Mouse (Mus musculus) embryonic stem cell, embryonic (primary cell): ENCODE data around the gene Samsn1.

Experiments
- CTCF ChIA-PET, 4 experiments: fragments of 300-600 bp in 2 of 4; fragments of 350-600 bp in 2 of 4; sonication (Branson Sonifier 250); formaldehyde crosslinking; loops; one replicate each; lab custom pipeline; 2022; ENCODE audit warnings: inconsistent platforms in 2 of 4; lab: Charles Lee
- POLR2A ChIA-PET, 4 experiments: fragments of 300-600 bp in 2 of 4; fragments of 350-600 bp in 2 of 4; sonication (Branson Sonifier 250); formaldehyde crosslinking; loops; one replicate each; lab custom pipeline; 2022; ENCODE audit warnings: antibody characterized with exemption in 4 of 4, inconsistent platforms in 1 of 4; lab: Charles Lee

Samsn1 gene

DNA sequence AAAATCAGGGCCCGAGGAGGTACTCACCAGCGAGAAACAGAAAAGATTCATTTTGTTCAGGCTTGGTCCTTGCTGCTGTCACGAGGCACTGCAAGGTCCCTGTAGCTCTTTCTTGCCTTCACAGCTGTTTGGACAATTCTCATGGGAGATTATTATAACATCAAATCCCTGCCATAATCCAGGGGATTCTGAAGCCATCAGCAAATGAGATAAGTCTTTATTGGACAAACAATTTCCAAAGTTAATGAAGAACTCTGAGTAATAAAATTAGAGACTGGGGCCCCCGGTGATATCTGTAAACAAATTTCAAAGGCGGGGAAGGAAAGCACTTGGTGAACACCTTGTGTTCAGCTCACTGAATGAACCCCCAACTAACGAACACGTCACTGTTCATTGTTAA is at the start of gene Samsn1:
Gene Samsn1 (minus strand): TSS at position 101 of the 400 bp plus-strand sequence.
- POLR2A ChIA-PET: interaction anchor here in 1 of 4 experiments (0.8 kb wide), 1 partner anchor 272 kb away, joined by 3 read pairs; no protein-coding TSS in a partner anchor
- CTCF ChIA-PET: no interaction called here

DNA sequence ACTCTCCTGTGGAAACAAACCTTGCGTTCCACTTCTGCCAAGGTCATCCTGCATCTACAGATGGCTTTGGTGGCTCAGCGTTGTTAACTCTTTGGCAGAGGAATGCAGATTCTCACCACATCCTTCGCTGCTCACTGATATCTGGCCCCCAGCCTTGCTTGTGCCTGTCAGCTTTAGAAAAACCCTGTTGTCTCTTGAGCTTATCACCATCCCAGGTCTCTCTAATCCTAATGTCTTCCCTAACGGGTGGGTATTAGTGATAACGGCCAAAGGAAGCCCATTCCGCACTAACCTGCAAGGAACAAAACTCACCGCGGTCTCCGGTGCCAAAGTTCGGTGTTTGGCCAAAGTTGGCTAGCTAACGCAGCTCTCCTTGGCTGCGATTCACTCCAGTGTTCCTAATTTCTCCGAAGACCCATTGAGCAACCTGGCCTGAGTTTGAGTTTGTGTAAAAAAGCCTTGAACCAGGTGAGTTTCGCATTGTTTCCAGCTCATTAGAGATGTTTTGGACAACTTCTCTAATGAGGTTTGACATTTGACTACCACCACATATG is 44.1 kb upstream of the Samsn1 start:
- POLR2A ChIA-PET: interaction anchor here in 1 of 4 experiments (0.6 kb wide), 1 partner anchor 28 kb away, joined by 3 read pairs; no protein-coding TSS in a partner anchor
- CTCF ChIA-PET: no interaction called here

DNA sequence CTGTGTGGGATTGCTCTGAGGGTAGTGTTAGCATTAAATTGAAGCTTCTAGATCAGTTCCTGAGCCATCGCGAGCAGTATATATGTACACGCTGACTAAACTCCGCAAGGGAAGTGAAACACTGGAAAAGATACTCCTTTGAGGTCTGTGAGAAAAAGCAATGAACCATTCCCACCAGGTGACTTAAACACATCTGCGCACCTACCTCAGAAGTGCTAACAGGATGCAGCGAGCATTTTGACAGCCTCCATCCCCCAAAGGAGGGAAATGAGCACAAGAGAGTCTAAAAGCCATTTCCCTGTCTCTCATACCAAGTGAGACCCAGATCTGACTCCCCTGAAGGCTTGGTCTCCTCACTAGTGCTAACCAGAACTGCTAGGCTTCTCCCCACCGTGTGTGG is 32.9 kb upstream of the Samsn1 start:
- ChIA-PET CTCF (interaction anchor here in 1 of 4 experiments (0.7 kb wide), 1 partner anchor 241 kb away, joined by 5 read pairs; no protein-coding TSS in a partner anchor), POLR2A (no interaction called here)

DNA sequence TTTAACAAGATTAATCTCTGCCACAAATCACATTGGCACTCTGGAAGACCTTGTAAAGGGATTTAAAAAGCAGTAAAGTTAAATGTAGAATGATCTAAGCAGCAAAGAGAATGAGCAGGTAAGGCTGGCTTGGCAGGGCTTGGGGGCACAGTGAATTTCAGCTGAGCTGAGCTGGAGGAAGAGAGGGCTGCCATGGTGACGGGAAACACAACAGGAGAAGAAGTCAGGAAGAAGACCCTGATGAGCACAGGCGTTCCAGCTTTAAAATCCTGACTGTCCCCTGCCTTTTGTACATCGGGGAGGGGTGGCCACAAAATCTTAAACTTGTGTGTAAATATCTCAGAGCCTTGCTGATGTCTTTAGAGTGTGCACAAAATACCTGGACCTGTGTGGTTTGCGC is 32.0 kb upstream of the Samsn1 start:
- ChIA-PET CTCF (no interaction called here), POLR2A (no interaction called here)

DNA sequence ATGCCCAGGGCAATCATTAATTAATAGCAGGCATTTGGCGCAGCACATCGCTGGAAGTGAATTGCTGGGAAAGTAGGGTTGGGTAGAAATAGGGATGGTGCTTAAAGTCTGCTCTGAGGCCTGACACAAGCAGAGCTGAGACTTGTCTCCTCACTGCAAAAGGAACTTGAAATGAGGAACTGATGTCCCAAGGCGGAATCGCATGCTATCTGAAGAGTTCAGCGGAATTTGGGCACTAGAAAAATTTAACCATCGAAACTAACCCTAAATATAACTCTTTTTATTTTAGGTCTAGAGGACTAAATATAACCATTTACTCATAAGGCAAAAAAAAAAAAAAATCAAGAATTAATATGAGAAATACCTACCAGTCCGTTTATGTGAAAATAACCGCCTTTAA is 31.5 kb upstream of the Samsn1 start:
- ChIA-PET CTCF (no interaction called here), POLR2A (no interaction called here)

DNA sequence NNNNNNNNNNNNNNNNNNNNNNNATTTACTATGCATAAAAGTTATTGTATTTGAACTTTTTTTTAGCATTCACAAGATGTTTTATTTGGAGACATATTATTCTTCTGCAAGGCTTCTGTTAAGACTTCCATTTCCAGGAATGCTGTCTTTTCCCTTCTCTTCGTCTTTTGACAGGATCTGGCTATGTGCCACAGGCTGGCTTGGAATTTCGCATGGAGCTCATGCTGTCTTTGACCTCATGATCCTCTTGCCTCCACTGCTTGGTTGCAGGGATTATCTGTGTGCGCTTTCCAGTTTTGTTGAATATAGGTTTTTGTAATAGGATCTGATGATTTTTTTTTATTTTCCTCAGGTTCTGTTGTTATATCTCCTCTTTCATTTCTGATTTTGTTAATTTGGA is 25.0 kb upstream of the Samsn1 start:
- POLR2A ChIA-PET: no interaction called here
- CTCF ChIA-PET: no interaction called here

DNA sequence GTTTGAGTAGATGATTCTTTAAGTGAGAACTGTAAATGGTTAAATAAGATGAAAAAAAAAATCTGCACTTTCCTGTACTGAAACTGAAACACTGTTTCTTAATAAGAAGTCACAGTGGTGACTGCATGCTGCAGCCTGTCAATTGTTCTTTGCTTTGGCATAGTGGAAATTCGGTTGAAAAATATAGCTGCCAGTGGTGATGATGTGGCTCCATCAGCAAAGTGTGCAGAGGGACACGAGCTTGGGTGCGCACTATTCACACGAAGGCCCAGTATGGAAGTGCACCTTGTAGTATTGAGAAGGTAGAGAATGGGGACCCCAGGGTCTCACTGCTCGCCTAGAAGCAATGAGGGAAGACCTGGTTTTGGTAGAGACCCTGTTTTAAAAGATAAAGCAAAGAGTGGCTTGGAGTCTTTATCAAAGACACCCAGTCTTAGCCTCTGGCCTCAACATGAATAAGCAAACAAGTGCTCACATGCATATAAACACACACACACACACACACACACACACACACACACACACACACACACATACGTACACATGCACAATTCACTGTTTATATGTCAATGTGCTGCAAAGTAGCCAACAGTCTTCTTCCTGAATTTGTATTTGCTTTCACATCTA is 18.4 kb upstream of the Samsn1 start:
- ChIA-PET POLR2A (no interaction called here), CTCF (no interaction called here)

DNA sequence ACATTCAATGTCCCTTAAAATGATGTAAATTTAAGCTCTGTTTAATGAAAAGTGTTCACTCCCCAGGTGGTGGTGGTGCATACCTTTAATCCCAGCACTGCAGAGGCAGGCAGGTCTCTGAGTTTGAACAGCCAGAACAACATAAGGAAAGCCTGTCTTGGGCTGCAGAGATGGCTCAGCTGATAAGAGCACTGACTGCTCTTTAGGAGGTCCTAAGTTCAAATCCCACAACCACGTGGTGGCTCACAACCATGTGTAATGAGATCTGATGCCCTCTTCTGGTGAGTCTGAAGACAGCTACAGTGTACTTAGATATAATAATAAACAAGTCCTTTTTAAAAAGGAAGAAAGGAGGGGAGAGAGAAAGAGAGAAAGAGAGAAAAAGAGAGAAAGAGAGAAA is 2.9 kb downstream of the Samsn1 start:
- POLR2A ChIA-PET: no interaction called here
- CTCF ChIA-PET: interaction anchor here in 1 of 4 experiments (0.6 kb wide), 1 partner anchor 58 kb away, joined by 4 read pairs; no protein-coding TSS in a partner anchor

DNA sequence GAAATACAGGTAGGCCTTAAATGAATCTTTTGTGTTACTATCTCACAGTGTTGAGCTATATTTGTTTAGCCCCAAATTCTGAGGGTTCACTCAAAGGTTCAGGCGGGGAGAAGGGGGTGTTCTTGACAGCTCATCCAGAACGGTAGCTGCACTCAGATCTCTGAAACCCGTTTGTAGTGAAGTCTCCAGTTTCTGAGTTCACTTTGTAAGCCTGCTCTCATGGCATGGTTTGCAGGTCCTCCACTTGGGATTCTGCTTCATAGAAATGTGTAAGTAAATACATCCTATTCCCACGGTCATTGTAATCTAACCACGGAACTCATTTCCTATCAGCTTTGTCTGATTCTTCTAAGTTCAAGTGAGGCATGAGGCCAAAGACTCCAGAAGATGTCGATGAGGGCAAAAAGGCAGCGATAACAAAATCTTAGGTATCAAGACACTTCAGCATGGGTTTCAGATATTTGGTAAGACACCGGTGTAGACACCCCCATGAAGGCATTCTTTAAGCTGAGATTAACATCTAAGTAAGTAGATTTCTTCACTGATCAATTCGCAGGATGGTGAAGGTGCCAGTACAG is 18.2 kb downstream of the Samsn1 start:
- ChIA-PET POLR2A (no interaction called here), CTCF (no interaction called here)

DNA sequence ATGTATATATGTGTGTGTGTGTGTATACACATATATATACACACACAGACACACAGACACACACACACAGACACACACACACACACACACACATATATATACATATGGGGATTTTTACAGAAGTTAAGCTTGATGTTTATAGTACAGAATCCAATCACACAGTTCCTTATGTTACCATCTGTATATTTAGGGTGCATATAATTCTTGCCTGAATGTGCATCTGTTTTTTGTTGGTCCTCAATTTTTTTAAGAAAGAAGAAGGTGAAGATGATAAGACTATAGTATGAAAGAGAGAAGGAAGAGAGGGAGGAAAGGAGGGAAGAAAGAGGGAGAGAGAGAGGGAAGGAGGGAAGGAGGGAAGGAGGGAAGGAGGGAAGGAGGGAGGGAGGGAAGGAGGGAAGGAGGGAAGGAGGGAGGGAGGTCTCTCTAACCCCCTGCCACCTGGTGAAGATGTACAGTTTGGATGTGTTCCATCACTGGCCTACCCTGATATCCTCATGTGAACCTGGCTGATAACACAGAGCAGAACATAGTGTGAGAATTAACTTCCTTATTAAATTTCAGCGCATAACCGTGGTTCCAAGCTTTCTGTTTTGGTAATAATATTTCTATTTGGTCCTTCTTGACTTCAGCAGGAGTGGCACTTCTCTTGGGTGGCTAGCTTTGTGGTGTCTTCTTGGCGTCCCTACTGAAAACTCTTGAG is 19.1 kb downstream of the Samsn1 start:
- POLR2A ChIA-PET: no interaction called here

DNA sequence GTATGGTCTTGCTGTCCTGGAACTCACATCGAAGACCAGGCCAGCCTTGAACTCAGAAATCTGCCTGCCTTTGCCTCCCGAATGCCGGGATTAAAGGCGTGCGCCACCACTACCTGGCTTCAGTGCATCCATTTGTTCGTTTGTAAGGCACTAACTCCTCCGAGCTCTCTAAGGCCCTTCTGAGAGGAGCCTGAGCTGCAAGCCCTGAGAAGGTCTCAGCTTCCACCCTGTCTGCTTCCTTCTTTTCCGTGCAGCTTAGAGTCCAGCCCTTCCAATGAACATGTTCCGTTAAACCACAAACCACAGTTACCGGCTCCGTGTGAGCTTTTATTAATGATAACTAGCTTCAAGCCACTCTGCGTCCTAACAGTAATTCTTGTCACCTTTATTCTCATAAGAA is 19.8 kb downstream of the Samsn1 start:
- ChIA-PET POLR2A (no interaction called here), CTCF (no interaction called here)

More for the DNA sequence above, 19.1 kb downstream of the Samsn1 start:
- CTCF ChIA-PET: no interaction called here

DNA sequence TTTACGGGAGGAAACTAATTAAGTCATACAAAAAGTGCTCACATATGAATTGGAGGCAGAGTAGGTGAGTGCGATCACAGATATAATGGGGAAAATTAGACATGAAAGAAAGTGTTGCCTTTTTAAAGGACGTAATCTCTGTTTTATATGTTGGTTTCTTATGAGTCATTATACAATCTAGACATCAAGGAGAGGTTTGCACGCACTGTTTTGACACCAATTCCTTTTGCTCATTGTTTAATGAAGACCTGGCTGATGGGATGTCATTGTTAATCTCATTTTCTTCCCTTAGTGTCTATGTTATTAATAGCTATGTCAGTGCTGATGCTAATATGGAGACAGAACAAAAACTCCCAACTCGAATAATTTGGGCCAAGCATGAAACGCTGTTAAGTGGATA is 20.3 kb downstream of the Samsn1 start:
- CTCF ChIA-PET: no interaction called here
- POLR2A ChIA-PET: no interaction called here

DNA sequence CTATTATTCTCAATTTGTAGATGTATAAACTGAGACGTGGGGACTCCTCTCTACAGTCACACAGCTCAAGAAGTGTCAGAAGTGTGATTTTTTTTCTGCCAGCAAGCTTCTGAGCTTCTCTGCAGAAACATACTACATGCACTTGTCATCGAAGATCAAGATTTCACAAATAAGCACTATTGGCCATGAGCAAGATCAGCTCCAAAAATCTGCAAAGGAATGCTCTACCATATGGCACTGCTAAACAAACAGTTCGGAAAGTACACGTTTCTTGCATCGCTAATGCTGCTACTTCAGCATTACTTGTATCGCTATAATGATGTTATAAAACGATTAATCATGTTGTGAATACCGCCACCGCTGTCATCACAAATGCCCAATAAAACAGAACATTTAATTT is 22.0 kb downstream of the Samsn1 start:
- ChIA-PET CTCF (no interaction called here), POLR2A (no interaction called here)

DNA sequence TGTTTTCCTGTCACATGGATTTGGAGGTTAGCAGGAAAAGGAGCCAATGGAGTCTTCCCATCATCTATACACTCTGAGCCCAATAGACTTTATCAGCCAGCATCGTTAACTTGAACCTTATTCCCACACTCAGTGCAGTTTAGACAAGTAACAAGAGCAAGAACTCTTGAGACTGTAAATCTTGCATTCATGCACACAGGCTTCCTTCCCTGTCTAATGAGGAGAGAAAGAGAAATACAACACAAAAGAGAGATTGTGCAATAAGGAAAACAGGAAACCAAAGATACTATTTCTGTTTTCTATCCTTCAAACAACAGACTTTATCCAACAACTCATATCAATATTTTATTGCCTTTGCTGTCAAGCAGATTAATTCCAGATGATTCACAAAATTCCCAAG is 31.9 kb downstream of the Samsn1 start:
- ChIA-PET POLR2A (no interaction called here), CTCF (no interaction called here)

DNA sequence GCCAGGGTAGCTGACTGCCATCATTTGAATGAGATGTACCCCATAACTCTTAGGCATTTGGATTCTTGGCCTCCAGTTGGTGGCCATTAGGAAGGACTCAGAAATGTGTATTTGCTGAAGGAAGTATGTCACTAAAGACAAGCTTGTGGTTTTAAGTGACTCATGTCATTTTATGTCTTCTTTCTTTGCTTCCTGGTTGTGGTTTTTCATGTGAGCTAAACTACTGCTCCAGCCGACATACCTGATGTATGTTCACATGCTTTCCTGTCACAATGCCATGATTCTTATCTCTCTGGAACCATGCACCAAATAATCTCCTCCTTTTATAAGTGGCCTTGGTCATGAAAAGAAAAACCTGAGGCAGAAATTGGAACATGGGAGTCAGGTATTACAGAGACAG is 38.2 kb downstream of the Samsn1 start:
- POLR2A ChIA-PET: no interaction called here
- CTCF ChIA-PET: no interaction called here

DNA sequence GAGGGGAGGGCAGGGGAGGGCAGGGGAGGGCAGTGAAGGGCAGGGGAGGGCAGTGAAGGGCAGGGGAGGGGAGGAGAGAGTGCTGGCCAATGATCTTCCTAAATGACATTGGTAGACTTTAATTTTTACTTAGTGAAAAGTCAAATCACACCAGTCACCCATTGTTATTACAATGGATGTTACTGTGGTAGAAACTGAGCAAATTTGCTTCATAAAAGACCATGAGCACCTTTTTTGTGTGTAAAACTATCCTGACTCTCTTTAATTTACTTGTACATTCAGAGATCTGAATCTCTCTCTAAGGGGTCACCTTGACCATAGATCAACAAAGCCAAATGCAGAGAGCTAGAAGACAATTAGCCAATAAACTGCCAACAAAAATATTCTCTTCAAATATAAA is 42.7 kb downstream of the Samsn1 start:
- ChIA-PET POLR2A (interaction anchor here in 1 of 4 experiments (1.1 kb wide), 1 partner anchor 8 kb away, joined by 4 read pairs; no protein-coding TSS in a partner anchor), CTCF (no interaction called here)

DNA sequence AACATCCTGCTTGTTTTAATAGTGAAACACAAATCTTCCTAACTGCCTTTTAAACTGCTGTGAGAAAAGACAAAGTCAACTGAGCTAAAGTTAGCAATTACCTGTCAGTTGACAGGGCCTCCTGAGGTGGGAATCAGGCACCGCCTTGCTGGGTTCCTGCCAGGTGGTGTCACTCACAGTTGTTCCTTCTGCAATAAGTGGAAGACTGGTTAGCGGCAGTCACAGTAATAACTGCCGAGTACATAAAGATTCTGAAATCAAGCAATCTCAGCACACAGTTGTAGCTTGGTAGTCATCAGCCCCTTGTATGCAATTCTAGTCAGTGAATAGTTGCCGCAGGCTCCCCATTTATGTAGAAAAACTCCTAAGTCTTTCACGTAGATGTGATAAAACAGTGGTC is 44.3 kb downstream of the Samsn1 start:
- POLR2A ChIA-PET: no interaction called here
- CTCF ChIA-PET: no interaction called here

DNA sequence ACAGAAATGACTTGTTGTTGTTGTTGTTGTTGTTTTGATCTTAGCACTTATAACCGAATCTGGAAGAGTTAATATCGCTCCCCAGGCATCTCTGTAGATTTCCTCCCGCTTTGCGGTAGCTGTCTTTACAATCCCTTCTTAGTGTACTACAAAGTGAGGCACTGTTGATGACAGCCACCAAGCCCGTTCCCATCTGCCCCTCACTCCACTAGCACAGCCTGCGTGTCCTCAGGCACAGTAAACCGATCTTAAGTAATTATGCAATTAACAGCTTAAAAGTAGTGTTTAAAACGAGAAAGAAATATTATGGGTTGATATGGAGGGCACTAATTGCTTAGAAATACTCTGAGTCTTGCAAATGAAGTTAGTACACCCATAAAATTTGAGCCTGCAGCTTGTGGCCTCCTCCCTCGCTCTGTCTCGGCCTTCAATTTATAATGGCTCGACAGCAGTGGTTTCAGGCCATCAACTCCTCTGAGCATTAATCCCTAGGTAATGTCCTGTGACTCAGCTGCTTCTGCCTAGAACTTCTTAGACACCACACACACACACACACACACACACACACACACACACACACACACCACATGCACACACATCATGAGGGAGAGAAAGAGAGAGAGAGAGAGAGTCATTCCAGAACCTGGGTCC is 46.3 kb downstream of the Samsn1 start:
- POLR2A ChIA-PET: interaction anchor here in 1 of 4 experiments (0.7 kb wide), 1 partner anchor 25 kb away, joined by 4 read pairs; no protein-coding TSS in a partner anchor
- CTCF ChIA-PET: interaction anchor here in 1 of 4 experiments (0.7 kb wide), 1 partner anchor 127 kb away, joined by 3 read pairs; no protein-coding TSS in a partner anchor

DNA sequence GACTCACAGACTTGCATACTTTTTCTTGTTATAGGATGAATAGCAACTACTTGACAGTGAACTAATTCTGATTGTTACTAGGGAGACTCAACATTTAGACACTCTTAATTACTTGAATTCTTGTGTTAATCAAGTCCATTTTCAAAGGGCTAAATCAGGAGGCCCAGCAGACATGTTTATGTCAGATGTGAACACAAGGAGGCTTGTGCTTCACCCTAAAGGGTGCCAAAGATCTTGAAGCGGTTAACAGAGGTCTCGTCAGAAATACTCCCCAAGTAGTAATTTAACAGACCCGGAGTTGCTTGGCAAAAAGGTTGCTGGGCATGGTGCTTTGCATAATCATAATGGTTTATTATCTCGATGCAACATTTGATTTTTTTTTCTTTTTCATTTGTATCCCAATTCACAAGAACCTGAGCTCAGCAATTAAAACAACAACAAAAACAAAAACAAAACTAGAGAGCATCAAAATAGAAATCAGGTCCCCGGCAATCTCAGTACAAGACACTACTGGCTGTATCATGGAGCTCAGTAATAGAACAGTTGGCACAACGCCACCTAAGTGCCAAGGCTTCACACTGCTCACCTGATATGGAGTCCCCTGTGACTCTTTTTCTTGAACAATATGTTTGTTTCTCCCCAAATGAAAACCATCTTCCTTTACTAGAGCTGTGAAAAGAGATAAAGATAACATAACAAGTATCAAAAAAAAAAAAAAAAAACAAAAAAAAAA is 51.6 kb downstream of the Samsn1 start:
- POLR2A ChIA-PET: interaction anchor here in 1 of 4 experiments (1.0 kb wide), 1 partner anchor 9 kb away, joined by 4 read pairs; no protein-coding TSS in a partner anchor
- CTCF ChIA-PET: interaction anchor here in 2 of 4 experiments (0.6 kb wide), 2 partner anchors 80 to 1257 kb away, joined by 3 to 6 read pairs; no protein-coding TSS in a partner anchor
